In genomic region chr6:50926313-50926712, GRCm38 (mm10) we compare ENCODE assay signal across 20 mouse cellular contexts.
"Had no signal": no experiment of that assay in that cellular context is flagged by ENCODE, and none has a peak within 500 bp of the region (broad histone marks: within the 10 kb centered on the region; RNA-seq: fewer than 3 reads in every experiment).

No protein-coding gene starts in this region.

- H3K27me3 ChIP-seq: midbrain, embryonic 12.5 days; midbrain, embryonic 15.5 days; neural tube, embryonic 12.5 days; neural tube, embryonic 15.5 days had no signal

- H3K27ac ChIP-seq: limb, embryonic 12.5 days; liver, embryonic 14.5 days; midbrain, embryonic 12.5 days; midbrain, embryonic 15.5 days; neural tube, embryonic 12.5 days; neural tube, embryonic 15.5 days; stomach, embryonic 15.5 days had no signal

- DNase-seq: kidney, adult 2 months; kidney, postnatal 14 days; kidney, postnatal 4 days; liver, postnatal 0 days; lung, embryonic 14.5 days; lung, postnatal 4 days; right cerebral cortex, adult 18-20 months; right cerebral cortex, postnatal 14 days; right cerebral cortex, postnatal 4 days; thymus, postnatal 25 days had no signal

- ATAC-seq: intestine, postnatal 0 days; liver, postnatal 0 days; lung, postnatal 0 days; midbrain, embryonic 15.5 days had no signal

- H3K4me3 ChIP-seq: limb, embryonic 12.5 days; midbrain, embryonic 12.5 days; midbrain, embryonic 15.5 days; neural tube, embryonic 12.5 days; neural tube, embryonic 15.5 days; stomach, embryonic 15.5 days had no signal

- H3K4me2 ChIP-seq: limb, embryonic 12.5 days; liver, embryonic 11.5 days; lung, embryonic 14.5 days; midbrain, embryonic 12.5 days; midbrain, embryonic 15.5 days; neural tube, embryonic 12.5 days; neural tube, embryonic 15.5 days; stomach, embryonic 15.5 days had no signal

- H3K36me3 ChIP-seq: limb, embryonic 12.5 days; midbrain, embryonic 12.5 days; midbrain, embryonic 15.5 days; neural tube, embryonic 12.5 days; neural tube, embryonic 15.5 days; stomach, embryonic 15.5 days had no signal

- H3K4me1 ChIP-seq: stomach, embryonic 15.5 days had no signal

- H3K9me3 ChIP-seq: midbrain, embryonic 15.5 days; neural tube, embryonic 12.5 days; neural tube, embryonic 15.5 days; stomach, embryonic 15.5 days had no signal

- H3K9ac ChIP-seq: limb, embryonic 12.5 days; liver, embryonic 14.5 days; liver, postnatal 0 days; lung, embryonic 14.5 days; midbrain, embryonic 12.5 days; midbrain, embryonic 15.5 days; neural tube, embryonic 12.5 days; neural tube, embryonic 15.5 days; stomach, embryonic 15.5 days had no signal
